ENCODE assay signal across 7 mouse cellular contexts in genomic region chr11:61300716-61301392, GRCm38 (mm10). TPM values are rescaled to one million over a fixed set of nuclear protein-coding genes. Genes with fewer than 3 reads are reported as not detected.
DNase-seq lines count a peak whose midpoint lies in the region; ATAC-seq and TF ChIP-seq lines count a peak whose summit lies in the region.

No protein-coding gene starts in this region.

- no peaks in the 10 kb centered on the region for H3K27me3 ChIP-seq in liver, embryonic 12.5 days (replicated peaks)

- H3K4me1 ChIP-seq in liver, embryonic 12.5 days, result peaks cover 15% of the 10 kb centered on the region

- H3K9me3 ChIP-seq in liver, embryonic 12.5 days (replicated peaks), result 0 out of 2 replicates have a peak, but pooled peaks cover 5% of the 10 kb centered on the region

- 43% methylated on average over 10 of the region's 16 CpGs for WGBS in liver, embryonic 12.5 days (ENCODE audit: insufficient replicate concordance)

- peak; percentile 23 for DNase-seq in NIH3T3 (ENCODE audit: low read depth)
- DNase-seq in brain, embryonic 14.5 days (ENCODE audit: low read depth), result peak; percentile 8
- peak; percentile 54 for DNase-seq in heart, postnatal 4 days
- DNase-seq in spleen, adult 12 weeks (ENCODE audit: low spot score), result no peak
- no peak for DNase-seq in left cerebral cortex, adult 2 months (ENCODE audit: extremely low spot score in 1 of 2, low spot score in 2 of 2)
- no peak for DNase-seq in cerebellum, adult 18-20 months

- peak overlapping the region; percentile 27 for H3K4me3 ChIP-seq in liver, embryonic 12.5 days
- H3K4me3 ChIP-seq in left cerebral cortex, adult 2 months, result no peak overlapping the region

- no peak overlapping the region for H3K27ac ChIP-seq in liver, embryonic 12.5 days
- no peak overlapping the region for H3K27ac ChIP-seq in left cerebral cortex, adult 2 months

- H3K36me3 ChIP-seq in liver, embryonic 12.5 days, result no peaks in the 10 kb centered on the region

- TF ChIP-seq CTCF in brain, embryonic 14.5 days (IDR thresholded peaks at IDR 0.05; ENCODE audit: borderline replicate concordance, extremely low read depth, insufficient read depth, insufficient read length), result no peak
- TF ChIP-seq CTCF in left cerebral cortex, adult 2 months (IDR thresholded peaks at IDR 0.05), result no peak

- H3K4me2 ChIP-seq in liver, embryonic 12.5 days, result peak overlapping the region; percentile 58

- intact Hi-C loops in left cerebral cortex, adult 2 months (cut with DNase I), result no loop called here

- peak; percentile 42; the same call in 1 of the 2 replicates for ATAC-seq in liver, embryonic 12.5 days

- no peak for TF ChIP-seq POLR2A in brain, embryonic 14.5 days (IDR thresholded peaks at IDR 0.05; ENCODE audit: borderline replicate concordance, extremely low read depth, insufficient read depth, insufficient read length, poor library complexity, severe bottlenecking)

- peak overlapping the region; percentile 22; the same call in 1 of the 2 replicates for H3K9ac ChIP-seq in liver, embryonic 12.5 days

RNA-seq across cellular contexts. Expression of gene Aldh3a2, which starts 33.6 kb away (rescaled TPM):
- 29.0 and 29.4 TPM in 2 replicates for polyA plus RNA-seq in brain, embryonic 14.5 days (2012; rRNA removed)
- 10 to 100 TPM; 43.4 to 43.6 TPM for total RNA-seq in heart, postnatal 4 days (2021)
- polyA plus RNA-seq in liver, embryonic 12.5 days (2016; fragmentation: Nextera tagmentation; extraction: Ambion mirVana), result 19.5 and 24.5 TPM in 2 replicates
- 10 to 100 TPM; 47.1 to 54.1 TPM for total RNA-seq in left cerebral cortex, adult 2 months (2021)

RNA-seq across cellular contexts. Expression of gene Slc47a2, which starts 41.8 kb away (rescaled TPM):
- not detected in 2 replicates for polyA plus RNA-seq in brain, embryonic 14.5 days (2012; rRNA removed)
- under 1 TPM; 0.11 to 0.12 TPM for total RNA-seq in heart, postnatal 4 days (2021)
- polyA plus RNA-seq in liver, embryonic 12.5 days (2016; fragmentation: Nextera tagmentation; extraction: Ambion mirVana), result 0.12 TPM in 1 of 2 replicates, not detected in the other
- under 1 TPM in 1 of 2 experiments, not detected in 1; 0.14 TPM for total RNA-seq in left cerebral cortex, adult 2 months (2021)

Comparison
In these comparisons a context has a peak if more than half of its experiments do, and no peak if none do; other contexts are left out.
1. DNase-seq: peak in NIH3T3 (single experiment), brain, embryonic 14.5 days (single experiment) and heart, postnatal 4 days (single experiment); none in spleen, adult 12 weeks (single experiment), left cerebral cortex, adult 2 months (0 of 2) and cerebellum, adult 18-20 months (0 of 2).